Comparison of ENCODE assay signal across 8 mouse cellular contexts in genomic region chr11:100574188-100574587, GRCm38 (mm10). TPM values are rescaled to one million over a fixed set of nuclear protein-coding genes. Genes with fewer than 3 reads are reported as not detected.
A peak's percentile ranks its signal among the peaks of the same experiment; 100 is the strongest.
DNase-seq lines count a peak whose midpoint lies in the region; ATAC-seq and TF ChIP-seq lines count a peak whose summit lies in the region.

No protein-coding gene starts in this region.

- H3K4me1 ChIP-seq in bone marrow macrophage, adult 2 months (ENCODE audit: control insufficient read depth, insufficient read depth, low read length) = peaks cover 6% of the 10 kb centered on the region
- peaks cover 12% of the 10 kb centered on the region; the same call in 1 of the 2 replicates for H3K4me1 ChIP-seq in intestine, embryonic 14.5 days (replicated peaks; ENCODE audit: control insufficient read depth, insufficient read depth, low read length)
- H3K4me1 ChIP-seq in neural tube, embryonic 12.5 days = peaks cover 24% of the 10 kb centered on the region

- H3K36me3 ChIP-seq in intestine, embryonic 14.5 days (ENCODE audit: control insufficient read depth, insufficient read depth, low read length) = peaks cover 8% of the 10 kb centered on the region
- peaks cover 6% of the 10 kb centered on the region for H3K36me3 ChIP-seq in neural tube, embryonic 12.5 days

- ATAC-seq in intestine, embryonic 14.5 days (replicated peaks; ENCODE audit: low FRiP score, low TSS enrichment, low read depth) = no peak
- ATAC-seq in neural tube, embryonic 12.5 days (ENCODE audit: low FRiP score, low read depth) = no peak

- intact Hi-C loops in left cerebral cortex, adult 2 months (cut with DNase I) = no loop called here
- intact Hi-C loops in left cerebral cortex, postnatal 25 days (cut with DNase I) = loop anchor here (5.0 kb wide), 1 partner anchor 383 kb away; no protein-coding TSS in a partner anchor
- intact Hi-C loops in left cerebral cortex, postnatal 36 days (cut with DNase I) = loop anchor here (5.0 kb wide), 1 partner anchor 188 kb away; the partner anchor contains the start of gene Hcrt

- no peak overlapping the region for H3K9ac ChIP-seq in intestine, embryonic 14.5 days (ENCODE audit: low read length)
- no peak overlapping the region for H3K9ac ChIP-seq in neural tube, embryonic 12.5 days

- H3K27ac ChIP-seq in left cerebral cortex, adult 2 months = peak overlapping the region; percentile 85
- no peak overlapping the region for H3K27ac ChIP-seq in bone marrow macrophage, adult 2 months (ENCODE audit: insufficient read depth, low read depth, low read length)
- H3K27ac ChIP-seq in intestine, embryonic 14.5 days (ENCODE audit: low read depth) = 0 out of 2 replicates have a peak overlapping the region, but pooled peaks have one; percentile 73
- no peak overlapping the region for H3K27ac ChIP-seq in neural tube, embryonic 12.5 days

- 92% methylated on average over 3 of the region's 3 CpGs for WGBS in intestine, embryonic 14.5 days
- 93% methylated on average over 3 of the region's 3 CpGs for WGBS in neural tube, embryonic 12.5 days

- no peak for TF ChIP-seq POLR2A in bone marrow macrophage, adult 2 months (IDR thresholded peaks at IDR 0.05; ENCODE audit: borderline replicate concordance, low read depth, low read length)

- peaks cover 13% of the 10 kb centered on the region; the same call in 1 of the 2 replicates for H3K27me3 ChIP-seq in intestine, embryonic 14.5 days (replicated peaks; ENCODE audit: control insufficient read depth, insufficient read depth, low read length)
- peaks cover 4% of the 10 kb centered on the region; the same call in 1 of the 2 replicates for H3K27me3 ChIP-seq in neural tube, embryonic 12.5 days (replicated peaks)

- no peaks in the 10 kb centered on the region for H3K9me3 ChIP-seq in intestine, embryonic 14.5 days (ENCODE audit: control insufficient read depth, low read length)
- no peaks in the 10 kb centered on the region for H3K9me3 ChIP-seq in neural tube, embryonic 12.5 days

- no peak for TF ChIP-seq CTCF in left cerebral cortex, adult 2 months (IDR thresholded peaks at IDR 0.05)
- TF ChIP-seq CTCF in bone marrow macrophage, adult 2 months (IDR thresholded peaks at IDR 0.05; ENCODE audit: low read depth, low read length) = no peak

- peak overlapping the region; percentile 73 for H3K4me2 ChIP-seq in intestine, embryonic 14.5 days (ENCODE audit: low read length)
- H3K4me2 ChIP-seq in neural tube, embryonic 12.5 days (replicated peaks) = peak overlapping the region; percentile 93

- no peak for DNase-seq in left cerebral cortex, adult 2 months (ENCODE audit: extremely low spot score in 1 of 2, low spot score in 2 of 2)
- DNase-seq in left cerebral cortex, postnatal 25 days (ENCODE audit: low spot score in 2 of 2) = no peak
- no peak for DNase-seq in intestine, embryonic 14.5 days (ENCODE audit: low spot score)
- no peak for DNase-seq in left cerebral cortex, postnatal 36 days (ENCODE audit: low spot score in 2 of 2)
- no peak for DNase-seq in right cerebral cortex, postnatal 14 days
- no peak for DNase-seq in cerebellum, adult 9-11 months

- H3K4me3 ChIP-seq in left cerebral cortex, adult 2 months = no peak overlapping the region; the same call in 1 of the 2 replicates
- peak overlapping the region; percentile 90 for H3K4me3 ChIP-seq in bone marrow macrophage, adult 2 months (ENCODE audit: insufficient read depth, low read length)
- H3K4me3 ChIP-seq in intestine, embryonic 14.5 days (ENCODE audit: low read depth, low read length) = peak overlapping the region; percentile 66; the same call in 1 of the 2 replicates
- peak overlapping the region; percentile 57; the same call in 1 of the 2 replicates for H3K4me3 ChIP-seq in neural tube, embryonic 12.5 days

RNA-seq across cellular contexts. Expression of gene Cnp, which starts 0.5 kb away (rescaled TPM):
- 100 to 1,000 TPM; 117 to 121 TPM for total RNA-seq in left cerebral cortex, adult 2 months (2021)
- 100 to 1,000 TPM; 207 to 230 TPM for total RNA-seq in left cerebral cortex, postnatal 25 days (2021)
- polyA plus RNA-seq in bone marrow macrophage, adult 2 months (2012; ENCODE audit: insufficient read depth, insufficient read length, missing spikeins) = 40.3 and 41.2 TPM in 2 replicates
- polyA plus RNA-seq in intestine, embryonic 14.5 days (2014; fragmentation: Nextera tagmentation; extraction: Ambion mirVana) = 34.7 and 39.2 TPM in 2 replicates
- polyA plus RNA-seq in neural tube, embryonic 12.5 days (2016; fragmentation: Nextera tagmentation; extraction: Ambion mirVana) = 33.2 and 33.6 TPM in 2 replicates
- total RNA-seq in left cerebral cortex, postnatal 36 days (2021) = 100 to 1,000 TPM; 167 to 298 TPM

RNA-seq across cellular contexts. Expression of gene Ttc25, which starts 28.8 kb away (rescaled TPM):
- 1 to 10 TPM; 1.0 to 1.4 TPM for total RNA-seq in left cerebral cortex, adult 2 months (2021)
- 1 to 10 TPM in 1 of 2 experiments, under 1 TPM in 1; 0.55 to 1.3 TPM for total RNA-seq in left cerebral cortex, postnatal 25 days (2021)
- 0.19 and 0.34 TPM in 2 replicates for polyA plus RNA-seq in bone marrow macrophage, adult 2 months (2012; ENCODE audit: insufficient read depth, insufficient read length, missing spikeins)
- 0.46 and 0.69 TPM in 2 replicates for polyA plus RNA-seq in intestine, embryonic 14.5 days (2014; fragmentation: Nextera tagmentation; extraction: Ambion mirVana)
- polyA plus RNA-seq in neural tube, embryonic 12.5 days (2016; fragmentation: Nextera tagmentation; extraction: Ambion mirVana) = 1.5 and 1.6 TPM in 2 replicates
- under 1 TPM; 0.32 to 0.86 TPM for total RNA-seq in left cerebral cortex, postnatal 36 days (2021)

RNA-seq across cellular contexts. Expression of gene Nkiras2, which starts 44.9 kb away (rescaled TPM):
- 10 to 100 TPM; 13.2 to 13.6 TPM for total RNA-seq in left cerebral cortex, adult 2 months (2021)
- 10 to 100 TPM; 13.7 to 14.7 TPM for total RNA-seq in left cerebral cortex, postnatal 25 days (2021)
- polyA plus RNA-seq in bone marrow macrophage, adult 2 months (2012; ENCODE audit: insufficient read depth, insufficient read length, missing spikeins) = 46.6 and 52.5 TPM in 2 replicates
- 71.9 and 72.1 TPM in 2 replicates for polyA plus RNA-seq in intestine, embryonic 14.5 days (2014; fragmentation: Nextera tagmentation; extraction: Ambion mirVana)
- 101 and 106 TPM in 2 replicates for polyA plus RNA-seq in neural tube, embryonic 12.5 days (2016; fragmentation: Nextera tagmentation; extraction: Ambion mirVana)
- total RNA-seq in left cerebral cortex, postnatal 36 days (2021) = 10 to 100 TPM; 13.1 to 13.7 TPM

RNA-seq across cellular contexts. Expression of gene Dnajc7, which starts 45.8 kb away (rescaled TPM):
- 100 to 1,000 TPM; 248 to 263 TPM for total RNA-seq in left cerebral cortex, adult 2 months (2021)
- 100 to 1,000 TPM; 231 to 258 TPM for total RNA-seq in left cerebral cortex, postnatal 25 days (2021)
- 324 and 349 TPM in 2 replicates for polyA plus RNA-seq in bone marrow macrophage, adult 2 months (2012; ENCODE audit: insufficient read depth, insufficient read length, missing spikeins)
- 61.7 and 70.5 TPM in 2 replicates for polyA plus RNA-seq in intestine, embryonic 14.5 days (2014; fragmentation: Nextera tagmentation; extraction: Ambion mirVana)
- 298 and 311 TPM in 2 replicates for polyA plus RNA-seq in neural tube, embryonic 12.5 days (2016; fragmentation: Nextera tagmentation; extraction: Ambion mirVana)
- total RNA-seq in left cerebral cortex, postnatal 36 days (2021) = 100 to 1,000 TPM; 215 to 247 TPM

RNA-seq across cellular contexts. Expression of gene Acly, which starts 46.4 kb away (rescaled TPM):
- total RNA-seq in left cerebral cortex, adult 2 months (2021) = 100 to 1,000 TPM; 119 to 131 TPM
- 100 to 1,000 TPM; 114 to 124 TPM for total RNA-seq in left cerebral cortex, postnatal 25 days (2021)
- polyA plus RNA-seq in bone marrow macrophage, adult 2 months (2012; ENCODE audit: insufficient read depth, insufficient read length, missing spikeins) = 51.4 and 62.3 TPM in 2 replicates
- 164 and 177 TPM in 2 replicates for polyA plus RNA-seq in intestine, embryonic 14.5 days (2014; fragmentation: Nextera tagmentation; extraction: Ambion mirVana)
- 356 and 377 TPM in 2 replicates for polyA plus RNA-seq in neural tube, embryonic 12.5 days (2016; fragmentation: Nextera tagmentation; extraction: Ambion mirVana)
- total RNA-seq in left cerebral cortex, postnatal 36 days (2021) = 100 to 1,000 TPM; 117 to 123 TPM

Comparison
In these comparisons a context has a peak if more than half of its experiments do, and no peak if none do; other contexts are left out.
1. H3K27ac ChIP-seq: peak in left cerebral cortex, adult 2 months (single experiment) and intestine, embryonic 14.5 days (single experiment); none in bone marrow macrophage, adult 2 months (single experiment) and neural tube, embryonic 12.5 days (single experiment).